Mouse (Mus musculus) neural tube, embryonic 14.5 days (tissue): ENCODE results near the gene Anxa11. TPM values are rescaled to one million over a fixed set of nuclear protein-coding genes. Genes with fewer than 3 reads are reported as not detected.

Experiments
- ATAC-seq: fragments of 200-750 bp; cut with Nextera tagmentation; 2 replicates; pipeline ENCODE4 v1.8.0; 2017; ENCODE audit warnings: low read depth, mild to moderate bottlenecking, moderate TSS enrichment, moderate library complexity
- H3K27ac ChIP-seq: fragments of 300-500 bp; sonication (generic); 2 replicates; pipeline ENCODE4 v1.5.1; 2014; ENCODE audit warnings: low read depth, mild to moderate bottlenecking, control low read depth, low read length, moderate library complexity, mixed read lengths
- H3K27me3 ChIP-seq: fragments of 300-500 bp; sonication (generic); 2 replicates; pipeline ENCODE4 v1.6.1; 2014; ENCODE audit warnings: low read length; ENCODE audit not compliant: control insufficient read depth, insufficient read depth
- H3K36me3 ChIP-seq: fragments of 300-500 bp; sonication (generic); 2 replicates; pipeline ENCODE4 v1.6.1; 2014; ENCODE audit warnings: low read length, mixed read lengths; ENCODE audit not compliant: control insufficient read depth, insufficient read depth
- H3K4me1 ChIP-seq: fragments of 300-500 bp; sonication (generic); 2 replicates; pipeline ENCODE4 v1.6.1; 2014; ENCODE audit warnings: low read length; ENCODE audit not compliant: control insufficient read depth, insufficient read depth
- H3K4me2 ChIP-seq: fragments of 300-500 bp; sonication (generic); 2 replicates; pipeline ENCODE4 v1.6.1; 2014; ENCODE audit warnings: mild to moderate bottlenecking, low read depth, low read length, control low read depth
- H3K4me3 ChIP-seq: fragments of 300-500 bp; sonication (generic); 2 replicates; pipeline ENCODE4 v1.5.1; 2014; ENCODE audit warnings: low read depth, low read length, control low read depth, mixed read lengths
- H3K9ac ChIP-seq: fragments of 300-500 bp; sonication (generic); replicated peaks from 2 replicates; pipeline ENCODE4 v1.6.1; 2014; ENCODE audit warnings: low read depth, mild to moderate bottlenecking, control low read depth, low read length, mixed read lengths
- H3K9me3 ChIP-seq: fragments of 300-500 bp; sonication (generic); 2 replicates; pipeline ENCODE4 v1.6.1; 2016; ENCODE audit warnings: low read length; ENCODE audit not compliant: control insufficient read depth
- WGBS: fragments of 180-500 bp; shearing (Covaris S2); extraction: QIAGEN DNeasy Blood & Tissue Kit; methylation state at CpG from one replicate; pipeline ENCODE4 v1.1.7; 2014; 5-methylcytosine and 5-hydroxymethylcytosine counted together
- polyA plus RNA-seq: library from polyadenylated mRNA; unstranded; fragments of >200 nt; fragmentation: Nextera tagmentation; extraction: Ambion mirVana; gene quantifications from 2 replicates; pipeline ENCODE4 v1.2.1, GENCODE M21; 2014

Gene Anxa11
- polyA plus RNA-seq, 1 experiment from 2014 or later: 0.91 TPM

GRCm38 (mm10) chr14:25855241-25855885 lies 13.4 kb downstream of the Anxa11 start:
- no peak overlapping the region for H3K4me3 ChIP-seq
- H3K4me2 ChIP-seq: no peak overlapping the region

GRCm38 (mm10) chr14:25857168-25857621 lies 15.2 kb downstream of the Anxa11 start:
- no peaks in the 10 kb centered on the region for H3K27me3 ChIP-seq
- no peak overlapping the region for H3K4me2 ChIP-seq
- H3K4me1 ChIP-seq: no peaks in the 10 kb centered on the region
- H3K36me3 ChIP-seq: no peaks in the 10 kb centered on the region
- H3K9ac ChIP-seq: no peak overlapping the region
- WGBS: 45% methylated on average over 3 of the region's 3 CpGs
- no peak overlapping the region for H3K4me3 ChIP-seq
- H3K27ac ChIP-seq: no peak overlapping the region
- ATAC-seq: no peak
- H3K9me3 ChIP-seq: no peaks in the 10 kb centered on the region

More at GRCm38 (mm10) chr14:25855241-25855885, 13.4 kb downstream of the Anxa11 start:
- no peak for ATAC-seq
- Histone ChIP-seq H3K27me3 (no peaks in the 10 kb centered on the region), H3K4me1 (no peaks in the 10 kb centered on the region), H3K9ac (no peak overlapping the region), H3K9me3 (no peaks in the 10 kb centered on the region), H3K36me3 (no peaks in the 10 kb centered on the region), H3K27ac (no peak overlapping the region)
- 80% methylated on average over 8 of the region's 8 CpGs for WGBS

- 87% methylated on average over 8 of the region's 8 CpGs for WGBS
- ATAC-seq: no peak
Observed at GRCm38 (mm10) chr14:25857940-25858339, 16.0 kb downstream of the Anxa11 start.

GRCm38 (mm10) chr14:25861771-25862530 lies 20.0 kb downstream of the Anxa11 start:
- 93% methylated on average over 13 of the region's 13 CpGs for WGBS
- Histone ChIP-seq H3K4me1 (no peaks in the 10 kb centered on the region), H3K4me2 (no peak overlapping the region), H3K36me3 (no peaks in the 10 kb centered on the region), H3K27ac (no peak overlapping the region), H3K9ac (no peak overlapping the region), H3K27me3 (no peaks in the 10 kb centered on the region), H3K9me3 (no peaks in the 10 kb centered on the region), H3K4me3 (no peak overlapping the region)
- ATAC-seq: no peak

More at GRCm38 (mm10) chr14:25857940-25858339, 16.0 kb downstream of the Anxa11 start:
- H3K9ac ChIP-seq: no peak overlapping the region
- H3K9me3 ChIP-seq: no peaks in the 10 kb centered on the region
- H3K27ac ChIP-seq: no peak overlapping the region
- H3K27me3 ChIP-seq: no peaks in the 10 kb centered on the region
- H3K4me3 ChIP-seq: no peak overlapping the region
- no peaks in the 10 kb centered on the region for H3K4me1 ChIP-seq
- H3K4me2 ChIP-seq: no peak overlapping the region
- no peaks in the 10 kb centered on the region for H3K36me3 ChIP-seq

GRCm38 (mm10) chr14:25863721-25864120 lies 21.8 kb downstream of the Anxa11 start:
- no peaks in the 10 kb centered on the region for H3K9me3 ChIP-seq
- no peak for ATAC-seq
- no peak overlapping the region for H3K4me3 ChIP-seq
- 78% methylated on average over 2 of the region's 2 CpGs for WGBS
- no peaks in the 10 kb centered on the region for H3K36me3 ChIP-seq
- no peaks in the 10 kb centered on the region for H3K4me1 ChIP-seq
- H3K4me2 ChIP-seq: no peak overlapping the region
- no peak overlapping the region for H3K27ac ChIP-seq
- H3K27me3 ChIP-seq: no peaks in the 10 kb centered on the region
- H3K9ac ChIP-seq: no peak overlapping the region

- no peak overlapping the region for H3K4me2 ChIP-seq
- H3K36me3 ChIP-seq: no peaks in the 10 kb centered on the region
- H3K4me1 ChIP-seq: no peaks in the 10 kb centered on the region
- no peak overlapping the region for H3K27ac ChIP-seq
- no peak overlapping the region for H3K4me3 ChIP-seq
- 88% methylated on average over 5 of the region's 5 CpGs for WGBS
- no peak for ATAC-seq
- no peak overlapping the region for H3K9ac ChIP-seq
- no peaks in the 10 kb centered on the region for H3K27me3 ChIP-seq
- H3K9me3 ChIP-seq: no peaks in the 10 kb centered on the region
Observed at GRCm38 (mm10) chr14:25865251-25865650, 23.3 kb downstream of the Anxa11 start.

- ATAC-seq: no peak
- Histone ChIP-seq H3K4me3 (no peak overlapping the region), H3K36me3 (no peaks in the 10 kb centered on the region), H3K9me3 (no peaks in the 10 kb centered on the region), H3K27me3 (no peaks in the 10 kb centered on the region), H3K4me2 (no peak overlapping the region), H3K27ac (no peak overlapping the region), H3K9ac (no peak overlapping the region), H3K4me1 (no peaks in the 10 kb centered on the region)
- 89% methylated on average over 6 of the region's 6 CpGs for WGBS
Observed at GRCm38 (mm10) chr14:25866384-25866783, 24.4 kb downstream of the Anxa11 start.

- no peak overlapping the region for H3K9ac ChIP-seq
- H3K4me3 ChIP-seq: no peak overlapping the region
- H3K36me3 ChIP-seq: no peaks in the 10 kb centered on the region
- no peak overlapping the region for H3K4me2 ChIP-seq
- no peak for ATAC-seq
- H3K27ac ChIP-seq: no peak overlapping the region
- 84% methylated on average over 11 of the region's 11 CpGs for WGBS
- H3K27me3 ChIP-seq: no peaks in the 10 kb centered on the region
- no peaks in the 10 kb centered on the region for H3K4me1 ChIP-seq
- H3K9me3 ChIP-seq: no peaks in the 10 kb centered on the region
Observed at GRCm38 (mm10) chr14:25866832-25867231, 24.9 kb downstream of the Anxa11 start.

GRCm38 (mm10) chr14:25867834-25868233 lies 25.9 kb downstream of the Anxa11 start:
- WGBS: 62% methylated on average over 6 of the region's 6 CpGs
- Histone ChIP-seq H3K27me3 (no peaks in the 10 kb centered on the region), H3K4me1 (no peaks in the 10 kb centered on the region), H3K36me3 (no peaks in the 10 kb centered on the region), H3K9me3 (no peaks in the 10 kb centered on the region), H3K9ac (no peak overlapping the region), H3K27ac (no peak overlapping the region), H3K4me3 (no peak overlapping the region), H3K4me2 (no peak overlapping the region)
- ATAC-seq: no peak
